Mouse (Mus musculus): ENCODE measurements around the gene Lmln.

- TF ChIP-seq POLR2A (IDR thresholded peaks at IDR 0.05; ENCODE audit: borderline replicate concordance, extremely low read depth, low read depth, low read length): no peak
- TF ChIP-seq CTCF (IDR thresholded peaks at IDR 0.05; ENCODE audit: insufficient read depth, low read length): peak; percentile 25; the same call in 1 of the 2 replicates
Observed at GRCm38 (mm10) chr16:33167537-33167936, 105.2 kb downstream of the Lmln start.
